Mouse (Mus musculus) heart, embryonic 11.5 days (tissue): Measurements from ENCODE around the gene Gm7029. TPM values are rescaled to one million over a fixed set of nuclear protein-coding genes. Genes with fewer than 3 reads are reported as not detected.

Experiments used
- ATAC-seq: fragments of 200-750 bp; cut with Nextera tagmentation; replicated peaks from 2 replicates; pipeline ENCODE4 v1.8.0; 2017; ENCODE audit warnings: moderate library complexity; ENCODE audit not compliant: insufficient number of reproducible peaks, low FRiP score, low TSS enrichment
- H3K27ac ChIP-seq: fragments of 300-500 bp; sonication (generic); 2 replicates; pipeline ENCODE4 v1.5.1; 2014; ENCODE audit warnings: mild to moderate bottlenecking, low read depth, low read length
- H3K27me3 ChIP-seq: fragments of 300-500 bp; sonication (generic); 2 replicates; pipeline ENCODE4 v1.6.1; 2014; ENCODE audit warnings: mild to moderate bottlenecking, low read length, mixed read lengths; ENCODE audit not compliant: control insufficient read depth, insufficient read depth
- H3K36me3 ChIP-seq: fragments of 300-500 bp; sonication (generic); 2 replicates; pipeline ENCODE4 v1.6.1; 2014; ENCODE audit warnings: mild to moderate bottlenecking, low read length, moderate library complexity, mixed read lengths; ENCODE audit not compliant: control insufficient read depth, insufficient read depth
- H3K4me1 ChIP-seq: fragments of 300-500 bp; sonication (generic); 2 replicates; pipeline ENCODE4 v1.6.1; 2014; ENCODE audit warnings: low read length; ENCODE audit not compliant: control insufficient read depth, insufficient read depth
- H3K4me2 ChIP-seq: fragments of 300-500 bp; sonication (generic); 2 replicates; pipeline ENCODE4 v1.6.1; 2014; ENCODE audit warnings: mild to moderate bottlenecking, moderate library complexity
- H3K4me3 ChIP-seq: fragments of 300-500 bp; sonication (generic); 2 replicates; pipeline ENCODE4 v1.5.1; 2014; ENCODE audit warnings: low read depth, low read length
- H3K9ac ChIP-seq: fragments of 300-500 bp; sonication (generic); 2 replicates; pipeline ENCODE4 v1.6.1; 2014; ENCODE audit warnings: mild to moderate bottlenecking, low read depth, low read length, moderate library complexity
- H3K9me3 ChIP-seq: fragments of 300-500 bp; sonication (generic); replicated peaks from 2 replicates; pipeline ENCODE4 v1.6.1; 2016; ENCODE audit warnings: low read length; ENCODE audit not compliant: control insufficient read depth
- WGBS: fragments of 180-500 bp; shearing (Covaris S2); extraction: QIAGEN DNeasy Blood & Tissue Kit; methylation state at CpG from one replicate; pipeline ENCODE4 v1.1.7; 2014; ENCODE audit not compliant: insufficient replicate concordance; 5-methylcytosine and 5-hydroxymethylcytosine counted together
- polyA plus RNA-seq: library from polyadenylated mRNA; unstranded; fragments of >200 nt; fragmentation: Nextera tagmentation; extraction: Ambion mirVana; gene quantifications from 2 replicates; pipeline ENCODE4 v1.2.1, GENCODE M21; 2014

Gm7029 gene
- polyA plus RNA-seq, 1 experiment from 2014 or later: not detected

GRCm38 (mm10) chr17:33913264-33913663 lies 39.6 kb downstream of the Gm7029 start:
- Histone ChIP-seq H3K27ac (no peak overlapping the region), H3K27me3 (peaks cover 3% of the 10 kb centered on the region; the same call in 1 of the 2 replicates), H3K4me1 (peaks cover 22% of the 10 kb centered on the region), H3K4me2 (no peak overlapping the region), H3K4me3 (no peak overlapping the region), H3K36me3 (peaks cover 31% of the 10 kb centered on the region), H3K9me3 (no peaks in the 10 kb centered on the region), H3K9ac (no peak overlapping the region)
- 87% methylated on average over 10 of the region's 10 CpGs for WGBS
- no peak for ATAC-seq

- peaks cover 3% of the 10 kb centered on the region; the same call in 1 of the 2 replicates for H3K27me3 ChIP-seq
- peak overlapping the region; percentile 0; the same call in 1 of the 2 replicates for H3K27ac ChIP-seq
- H3K9me3 ChIP-seq: no peaks in the 10 kb centered on the region
- WGBS: 94% methylated on average over 8 of the region's 8 CpGs
- ATAC-seq: no peak
- no peak overlapping the region for H3K9ac ChIP-seq
- peaks cover 31% of the 10 kb centered on the region for H3K36me3 ChIP-seq
- no peak overlapping the region for H3K4me3 ChIP-seq
- H3K4me2 ChIP-seq: no peak overlapping the region
- peaks cover 24% of the 10 kb centered on the region for H3K4me1 ChIP-seq
Measured at GRCm38 (mm10) chr17:33913905-33914304, 40.3 kb downstream of the Gm7029 start.

- WGBS: 73% methylated on average over 13 of the region's 13 CpGs
- 0 out of 2 replicates have a peak overlapping the region, but pooled peaks have one; percentile 86 for H3K27ac ChIP-seq
Measured at GRCm38 (mm10) chr17:33914969-33915391, 41.3 kb downstream of the Gm7029 start.

GRCm38 (mm10) chr17:33915671-33916250 lies 42.1 kb downstream of the Gm7029 start, which contains the start of the genes Tapbp and Zbtb22:
Tapbp (plus strand) TSS chr17:33915899.
Zbtb22 (plus strand) TSS chr17:33915904.
- peak within 1 kb of the TSS; percentile 66 for H3K4me3 ChIP-seq
- peaks cover 3% of the 10 kb centered on the region; the same call in 1 of the 2 replicates for H3K27me3 ChIP-seq
- H3K9ac ChIP-seq: peak within 1 kb of the TSS; percentile 76
- H3K27ac ChIP-seq: peak within 1 kb of the TSS; percentile 86
- 0% methylated on average over 33 of the region's 34 CpGs for WGBS
- no peaks in the 10 kb centered on the region for H3K9me3 ChIP-seq
- peaks cover 31% of the 10 kb centered on the region for H3K36me3 ChIP-seq
- peaks cover 20% of the 10 kb centered on the region for H3K4me1 ChIP-seq
- peak within 1 kb of the TSS; percentile 70 for H3K4me2 ChIP-seq
- ATAC-seq: peak; percentile 84

More at GRCm38 (mm10) chr17:33914969-33915391, 41.3 kb downstream of the Gm7029 start:
- H3K36me3 ChIP-seq: peaks cover 31% of the 10 kb centered on the region
- no peak for ATAC-seq
- H3K4me2 ChIP-seq: peak overlapping the region; percentile 70
- H3K4me1 ChIP-seq: peaks cover 26% of the 10 kb centered on the region
- peak overlapping the region; percentile 66 for H3K4me3 ChIP-seq
- H3K9me3 ChIP-seq: no peaks in the 10 kb centered on the region
- no peak overlapping the region for H3K9ac ChIP-seq
- H3K27me3 ChIP-seq: peaks cover 3% of the 10 kb centered on the region; the same call in 1 of the 2 replicates

- peak; percentile 29 for ATAC-seq
Measured at GRCm38 (mm10) chr17:33916294-33916693, 42.7 kb downstream of the Gm7029 start.

GRCm38 (mm10) chr17:33916847-33917655 lies 43.4 kb downstream of the Gm7029 start:
- Histone ChIP-seq H3K36me3 (peaks cover 19% of the 10 kb centered on the region), H3K27me3 (peaks cover 3% of the 10 kb centered on the region; the same call in 1 of the 2 replicates), H3K4me2 (peak overlapping the region; percentile 70), H3K9me3 (no peaks in the 10 kb centered on the region), H3K27ac (no peak overlapping the region), H3K9ac (peak overlapping the region; percentile 76; the same call in 1 of the 2 replicates), H3K4me3 (peak overlapping the region; percentile 66), H3K4me1 (peaks cover 23% of the 10 kb centered on the region)
- WGBS: 70% methylated on average over 31 of the region's 31 CpGs
- ATAC-seq: no peak

More at GRCm38 (mm10) chr17:33916294-33916693, 42.7 kb downstream of the Gm7029 start:
- H3K27me3 ChIP-seq: peaks cover 3% of the 10 kb centered on the region; the same call in 1 of the 2 replicates
- WGBS: 1% methylated on average over 17 of the region's 20 CpGs
- H3K4me3 ChIP-seq: peak overlapping the region; percentile 66
- peak overlapping the region; percentile 76 for H3K9ac ChIP-seq
- H3K4me2 ChIP-seq: peak overlapping the region; percentile 70
- H3K36me3 ChIP-seq: peaks cover 27% of the 10 kb centered on the region
- peaks cover 23% of the 10 kb centered on the region for H3K4me1 ChIP-seq
- peak overlapping the region; percentile 86 for H3K27ac ChIP-seq
- H3K9me3 ChIP-seq: no peaks in the 10 kb centered on the region

- WGBS: 79% methylated on average over 18 of the region's 18 CpGs
- H3K9ac ChIP-seq: no peak overlapping the region
- H3K27ac ChIP-seq: no peak overlapping the region
- no peak for ATAC-seq
- peak overlapping the region; percentile 99 for H3K4me2 ChIP-seq
- H3K9me3 ChIP-seq: no peaks in the 10 kb centered on the region
- peaks cover 23% of the 10 kb centered on the region for H3K4me1 ChIP-seq
- H3K27me3 ChIP-seq: peaks cover 3% of the 10 kb centered on the region; the same call in 1 of the 2 replicates
- H3K36me3 ChIP-seq: peaks cover 14% of the 10 kb centered on the region
- peak overlapping the region; percentile 66; the same call in 1 of the 2 replicates for H3K4me3 ChIP-seq
Measured at GRCm38 (mm10) chr17:33917656-33918292, 44.1 kb downstream of the Gm7029 start.
